ENCODE assay signal across 19 mouse cellular contexts in the genomic region with DNA sequence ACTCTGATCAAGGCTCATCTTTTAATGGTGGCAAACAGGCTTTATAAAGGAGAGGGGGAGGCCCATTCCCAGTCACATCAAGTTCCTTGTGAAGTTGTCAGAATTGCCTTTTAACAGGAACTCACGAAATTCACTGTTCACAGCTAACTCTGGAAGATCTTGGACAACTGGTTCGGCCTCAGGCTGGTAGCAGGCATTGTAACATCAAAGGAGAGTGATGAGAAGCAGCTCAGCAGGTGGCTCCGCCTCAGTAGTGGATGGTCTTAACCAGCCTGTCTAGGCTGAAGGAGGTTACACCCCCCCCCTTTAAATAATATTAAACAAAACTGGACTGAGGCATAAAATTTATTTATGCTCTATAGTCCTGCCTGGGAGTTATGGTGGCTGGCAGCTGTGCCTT.
"Had no signal": no experiment of that assay in that cellular context is flagged by ENCODE, and none has a peak within 500 bp of the region (broad histone marks: within the 10 kb centered on the region; RNA-seq: fewer than 3 reads in every experiment).

No protein-coding gene starts in this region.

- DNase-seq: liver, postnatal 0 days; lung, adult 2 months; lung, postnatal 14 days; lung, postnatal 36 days; midbrain, embryonic 14.5 days; retina, postnatal 1 day; right cerebral cortex, adult 18-20 months; right cerebral cortex, postnatal 25 days; right cerebral cortex, postnatal 4 days; spleen, adult 18-20 months; thymus, adult 18-20 months; thymus, postnatal 14 days; thymus, postnatal 36 days had no signal

- H3K4me1 ChIP-seq: lung, embryonic 15.5 days; megakaryocyte, embryonic 14.5 days; neural tube, embryonic 12.5 days had no signal

- ATAC-seq: liver, postnatal 0 days; lung, postnatal 0 days had no signal

- H3K4me3 ChIP-seq: lung, embryonic 15.5 days; megakaryocyte, embryonic 14.5 days; neural tube, embryonic 12.5 days had no signal

- H3K36me3 ChIP-seq: lung, embryonic 15.5 days; neural tube, embryonic 12.5 days had no signal

- H3K4me2 ChIP-seq: lung, embryonic 15.5 days; midbrain, embryonic 11.5 days; neural tube, embryonic 12.5 days had no signal

- H3K9me3 ChIP-seq: lung, embryonic 15.5 days; neural tube, embryonic 12.5 days had no signal

- H3K9ac ChIP-seq: liver, postnatal 0 days; lung, embryonic 15.5 days; neural tube, embryonic 12.5 days had no signal

- H3K27ac ChIP-seq: lung, embryonic 15.5 days; macrophage; neural tube, embryonic 12.5 days had no signal

- H3K27me3 ChIP-seq: lung, embryonic 15.5 days; megakaryocyte, embryonic 14.5 days; neural tube, embryonic 12.5 days had no signal
